12 mouse cellular contexts compared by ENCODE assay signal in genomic region chr13:15543888-15544640, GRCm38 (mm10).
A peak's percentile ranks its signal among the peaks of the same experiment; 100 is the strongest.
DNase-seq lines count a peak whose midpoint lies in the region; ATAC-seq and TF ChIP-seq lines count a peak whose summit lies in the region.
"Had no signal": no experiment of that assay in that cellular context is flagged by ENCODE, and none has a peak within 500 bp of the region (broad histone marks: within the 10 kb centered on the region; RNA-seq: fewer than 3 reads in every experiment).

No protein-coding gene starts in this region.

- no peaks in the 10 kb centered on the region for H3K9me3 ChIP-seq in embryonic facial prominence, embryonic 12.5 days
- H3K9me3 ChIP-seq in hindbrain, postnatal 0 days (ENCODE audit: low read length) = no peaks in the 10 kb centered on the region
- no peaks in the 10 kb centered on the region for H3K9me3 ChIP-seq in midbrain, embryonic 16.5 days (replicated peaks; ENCODE audit: control insufficient read depth, low read length, poor library complexity, severe bottlenecking)
- H3K9me3 ChIP-seq in intestine, embryonic 16.5 days (ENCODE audit: control insufficient read depth, low read length) = no peaks in the 10 kb centered on the region
- H3K9me3 ChIP-seq: stomach, embryonic 15.5 days had no signal

- WGBS in embryonic facial prominence, embryonic 12.5 days = 14% methylated on average over 7 of the region's 7 CpGs
- 22% methylated on average over 7 of the region's 7 CpGs for WGBS in hindbrain, postnatal 0 days
- 10% methylated on average over 7 of the region's 7 CpGs for WGBS in midbrain, embryonic 16.5 days
- whole genome bisulfite sequencing in intestine, embryonic 16.5 days = 44% methylated on average over 7 of the region's 7 CpGs

- no peak overlapping the region for H3K4me3 ChIP-seq in layer of hippocampus, adult 2 months
- H3K4me3 ChIP-seq in embryonic facial prominence, embryonic 12.5 days = no peak overlapping the region
- H3K4me3 ChIP-seq in hindbrain, postnatal 0 days (ENCODE audit: low read length) = no peak overlapping the region
- no peak overlapping the region for H3K4me3 ChIP-seq in midbrain, embryonic 16.5 days (ENCODE audit: low read depth, low read length)
- no peak overlapping the region for H3K4me3 ChIP-seq in intestine, embryonic 16.5 days (ENCODE audit: low read length)
- H3K4me3 ChIP-seq: myocyte; stomach, embryonic 15.5 days had no signal

- no peaks in the 10 kb centered on the region for H3K27me3 ChIP-seq in embryonic facial prominence, embryonic 12.5 days
- no peaks in the 10 kb centered on the region for H3K27me3 ChIP-seq in hindbrain, postnatal 0 days (ENCODE audit: insufficient read depth, low read length)
- H3K27me3 ChIP-seq in midbrain, embryonic 16.5 days (ENCODE audit: control insufficient read depth, insufficient read depth, low read depth, low read length) = no peaks in the 10 kb centered on the region; the same call in 1 of the 2 replicates
- H3K27me3 ChIP-seq in intestine, embryonic 16.5 days (replicated peaks; ENCODE audit: control insufficient read depth, insufficient read depth, low read length) = no peaks in the 10 kb centered on the region
- H3K27me3 ChIP-seq: stomach, embryonic 15.5 days had no signal

- 0 out of 2 replicates have a peak, but pooled peaks cover 4% of the 10 kb centered on the region for H3K36me3 ChIP-seq in embryonic facial prominence, embryonic 12.5 days
- H3K36me3 ChIP-seq in hindbrain, postnatal 0 days (ENCODE audit: insufficient read depth, low read length) = no peaks in the 10 kb centered on the region
- no peaks in the 10 kb centered on the region for H3K36me3 ChIP-seq in midbrain, embryonic 16.5 days (ENCODE audit: control insufficient read depth, insufficient read depth, low read length)
- no peaks in the 10 kb centered on the region for H3K36me3 ChIP-seq in intestine, embryonic 16.5 days (ENCODE audit: control insufficient read depth, insufficient read depth, low read length)
- H3K36me3 ChIP-seq: stomach, embryonic 15.5 days had no signal

- peak overlapping the region; percentile 83 for H3K27ac ChIP-seq in layer of hippocampus, adult 2 months
- peak overlapping the region; percentile 36; the same call in 1 of the 2 replicates for H3K27ac ChIP-seq in embryonic facial prominence, embryonic 12.5 days
- peak overlapping the region; percentile 64 for H3K27ac ChIP-seq in hindbrain, postnatal 0 days
- H3K27ac ChIP-seq in midbrain, embryonic 16.5 days (ENCODE audit: low read length) = peak overlapping the region; percentile 74
- H3K27ac ChIP-seq in intestine, embryonic 16.5 days (ENCODE audit: low read length) = no peak overlapping the region
- H3K27ac ChIP-seq: stomach, embryonic 15.5 days had no signal

- ATAC-seq in embryonic facial prominence, embryonic 12.5 days (ENCODE audit: insufficient number of reproducible peaks, insufficient read depth, low FRiP score, low TSS enrichment) = no peak
- peak; percentile 59; the same call in 1 of the 2 replicates for ATAC-seq in hindbrain, postnatal 0 days
- ATAC-seq in midbrain, embryonic 16.5 days = peak; percentile 60
- ATAC-seq in intestine, embryonic 16.5 days = no peak
- no peak for ATAC-seq in granulocyte monocyte progenitor cell, adult 5-6 weeks (replicated peaks; ENCODE audit: poor library complexity, severe bottlenecking)
- ATAC-seq: activated CD4-positive, CD25-positive, alpha-beta regulatory T cell, adult 4 months had no signal

- peak overlapping the region; percentile 3; the same call in 1 of the 2 replicates for H3K4me2 ChIP-seq in embryonic facial prominence, embryonic 12.5 days (replicated peaks)
- 0 out of 2 replicates have a peak overlapping the region, but pooled peaks have one; percentile 7 for H3K4me2 ChIP-seq in hindbrain, postnatal 0 days (ENCODE audit: low read depth, low read length)
- H3K4me2 ChIP-seq in midbrain, embryonic 16.5 days (ENCODE audit: low read length) = peak overlapping the region; percentile 30; the same call in 1 of the 2 replicates
- no peak overlapping the region for H3K4me2 ChIP-seq in intestine, embryonic 16.5 days (ENCODE audit: low read depth, low read length)
- H3K4me2 ChIP-seq: stomach, embryonic 15.5 days had no signal

- peaks cover 68% of the 10 kb centered on the region for H3K4me1 ChIP-seq in embryonic facial prominence, embryonic 12.5 days
- 0 out of 2 replicates have a peak, but pooled peaks cover 10% of the 10 kb centered on the region for H3K4me1 ChIP-seq in hindbrain, postnatal 0 days (ENCODE audit: insufficient read depth, low read length)
- peaks cover 48% of the 10 kb centered on the region for H3K4me1 ChIP-seq in midbrain, embryonic 16.5 days (ENCODE audit: control insufficient read depth, insufficient read depth, low read length)
- H3K4me1 ChIP-seq in intestine, embryonic 16.5 days (ENCODE audit: control insufficient read depth, insufficient read depth, low read length) = peaks cover 12% of the 10 kb centered on the region

- DNase-seq in layer of hippocampus, adult 2 months (ENCODE audit: low spot score in 2 of 2) = peak in 1 of 2 experiments; percentile 50
- no peak for DNase-seq in layer of hippocampus, adult 11-12 months (ENCODE audit: low spot score)
- DNase-seq in hindbrain, postnatal 0 days (ENCODE audit: low spot score) = peak; percentile 42
- DNase-seq in cerebellum, postnatal 25 days = no peak
- DNase-seq: heart, postnatal 36 days had no signal

- H3K9ac ChIP-seq in embryonic facial prominence, embryonic 12.5 days = no peak overlapping the region
- H3K9ac ChIP-seq in hindbrain, postnatal 0 days (replicated peaks; ENCODE audit: low read length) = no peak overlapping the region
- H3K9ac ChIP-seq in midbrain, embryonic 16.5 days (ENCODE audit: low read depth, low read length) = no peak overlapping the region
- H3K9ac ChIP-seq in intestine, embryonic 16.5 days (ENCODE audit: low read depth, low read length) = no peak overlapping the region
- H3K9ac ChIP-seq: stomach, embryonic 15.5 days had no signal

- TF ChIP-seq CTCF in layer of hippocampus, adult 2 months (conservative IDR thresholded peaks at IDR 0.05) = no peak
- TF ChIP-seq CTCF in hindbrain, postnatal 0 days (IDR thresholded peaks at IDR 0.05; ENCODE audit: low read depth) = no peak

Comparison
In these comparisons a context has a peak if more than half of its experiments do, and no peak if none do; other contexts are left out.
1. ATAC-seq: peak in hindbrain, postnatal 0 days (single experiment) and midbrain, embryonic 16.5 days (single experiment); none in embryonic facial prominence, embryonic 12.5 days (single experiment), intestine, embryonic 16.5 days (single experiment) and granulocyte monocyte progenitor cell, adult 5-6 weeks (single experiment).